Mouse (Mus musculus) hindbrain, embryonic 11.5 days (tissue): ENCODE results near the gene Sesn2. TPM values are rescaled to one million over a fixed set of nuclear protein-coding genes. Genes with fewer than 3 reads are reported as not detected.

Experiments
- ATAC-seq: fragments of 200-750 bp; cut with Nextera tagmentation; 2 replicates; pipeline ENCODE4 v1.8.0; 2017; ENCODE audit warnings: mild to moderate bottlenecking, moderate TSS enrichment, moderate library complexity; ENCODE audit not compliant: low FRiP score
- DNase-seq: peaks from one replicate; pipeline ENCODE4 v3.0.0-alpha.2; 2015; ENCODE audit warnings: low spot score
- H3K27ac ChIP-seq: fragments of 300-500 bp; sonication (generic); 2 replicates; pipeline ENCODE4 v1.5.1; 2014; ENCODE audit warnings: mild to moderate bottlenecking, low read depth, low read length
- H3K27me3 ChIP-seq: fragments of 300-500 bp; sonication (generic); 2 replicates; pipeline ENCODE4 v1.6.1; 2014; ENCODE audit warnings: mild to moderate bottlenecking, low read length, moderate library complexity, mixed read lengths; ENCODE audit not compliant: control insufficient read depth, insufficient read depth
- H3K36me3 ChIP-seq: fragments of 300-500 bp; sonication (generic); 2 replicates; pipeline ENCODE4 v1.6.1; 2014; ENCODE audit warnings: mild to moderate bottlenecking, low read length, moderate library complexity, mixed read lengths; ENCODE audit not compliant: control insufficient read depth, insufficient read depth
- H3K4me1 ChIP-seq: fragments of 300-500 bp; sonication (generic); replicated peaks from 2 replicates; pipeline ENCODE4 v1.6.1; 2014; ENCODE audit warnings: low read length, mixed read lengths; ENCODE audit not compliant: control insufficient read depth, insufficient read depth
- H3K4me2 ChIP-seq: fragments of 300-500 bp; sonication (generic); replicated peaks from 2 replicates; pipeline ENCODE4 v1.6.1; 2014; ENCODE audit warnings: mild to moderate bottlenecking, low read depth, low read length
- H3K4me3 ChIP-seq: fragments of 300-500 bp; sonication (generic); 2 replicates; pipeline ENCODE4 v1.5.1; 2014; ENCODE audit warnings: low read depth, low read length
- H3K9ac ChIP-seq: fragments of 300-500 bp; sonication (generic); 2 replicates; pipeline ENCODE4 v1.6.1; 2014; ENCODE audit warnings: low read depth, low read length
- H3K9me3 ChIP-seq: fragments of 300-500 bp; sonication (generic); 2 replicates; pipeline ENCODE4 v1.6.1; 2016; ENCODE audit warnings: low read length; ENCODE audit not compliant: control insufficient read depth
- WGBS: fragments of 180-500 bp; shearing (Covaris S2); extraction: QIAGEN DNeasy Blood & Tissue Kit; methylation state at CpG from one replicate; pipeline ENCODE4 v1.1.7; 2014; 5-methylcytosine and 5-hydroxymethylcytosine counted together
- polyA plus RNA-seq: library from polyadenylated mRNA; unstranded; fragments of >200 nt; fragmentation: Nextera tagmentation; extraction: Ambion mirVana; gene quantifications from 2 replicates; pipeline ENCODE4 v1.2.1, GENCODE M21; 2014

Gene Sesn2
- polyA plus RNA-seq, 1 experiment from 2014 or later, result 7.4 TPM

DNA sequence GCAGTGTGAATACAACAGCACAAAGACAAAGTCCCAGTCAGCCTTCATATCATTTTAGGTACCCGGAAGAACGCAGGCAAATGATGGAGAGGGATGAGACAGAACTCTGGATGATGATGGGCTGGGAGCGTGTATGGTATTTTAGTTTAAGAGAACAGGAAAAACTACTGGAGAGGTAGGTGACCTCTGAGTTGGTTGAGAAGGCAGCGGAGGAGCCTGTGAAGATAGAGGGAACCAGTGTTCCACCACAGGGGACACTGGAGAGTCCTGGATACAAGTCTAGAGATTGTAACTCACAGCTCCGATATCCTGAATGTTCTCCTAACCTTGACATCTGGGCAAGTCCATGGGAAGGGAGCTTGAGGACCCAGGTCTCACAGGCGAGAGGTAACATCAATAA lies 4.1 kb downstream of the Sesn2 start:
- ATAC-seq (no peak), DNase-seq (no peak)
- no peak overlapping the region for H3K4me3 ChIP-seq
- no peak overlapping the region for H3K27ac ChIP-seq
- H3K4me2 ChIP-seq, result no peak overlapping the region
- H3K27me3 ChIP-seq, result no peaks in the 10 kb centered on the region
- H3K4me1 ChIP-seq, result peaks cover 5% of the 10 kb centered on the region; the same call in 1 of the 2 replicates
- H3K9ac ChIP-seq, result no peak overlapping the region
- no peaks in the 10 kb centered on the region for H3K9me3 ChIP-seq
- H3K36me3 ChIP-seq, result no peaks in the 10 kb centered on the region
- 75% methylated on average over 6 of the region's 6 CpGs for WGBS

DNA sequence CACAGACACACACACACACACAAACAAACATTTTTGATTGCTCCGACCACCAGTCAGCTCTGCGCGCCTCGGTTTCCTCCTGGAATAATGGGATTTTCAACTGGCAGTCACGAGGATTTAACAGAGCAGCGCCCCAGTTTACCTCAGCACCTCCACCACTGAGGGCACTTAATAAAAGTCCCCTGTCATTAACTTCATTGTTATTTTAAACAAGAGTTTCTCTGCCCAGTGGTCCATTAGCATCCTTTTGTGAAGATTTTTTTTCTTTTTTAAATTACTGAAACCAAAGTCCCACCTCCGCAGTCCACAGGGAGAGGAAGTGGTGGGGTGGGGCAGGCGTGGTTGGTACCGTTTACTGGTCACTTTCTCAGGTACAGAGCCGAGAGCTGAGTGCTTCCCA lies 4.5 kb downstream of the Sesn2 start:
- Histone ChIP-seq H3K9me3 (no peaks in the 10 kb centered on the region), H3K4me2 (no peak overlapping the region), H3K27ac (no peak overlapping the region), H3K4me1 (peaks cover 5% of the 10 kb centered on the region; the same call in 1 of the 2 replicates), H3K27me3 (no peaks in the 10 kb centered on the region), H3K4me3 (no peak overlapping the region), H3K36me3 (no peaks in the 10 kb centered on the region), H3K9ac (no peak overlapping the region)
- no peak for DNase-seq
- no peak for ATAC-seq
- WGBS, result 30% methylated on average over 10 of the region's 10 CpGs

DNA sequence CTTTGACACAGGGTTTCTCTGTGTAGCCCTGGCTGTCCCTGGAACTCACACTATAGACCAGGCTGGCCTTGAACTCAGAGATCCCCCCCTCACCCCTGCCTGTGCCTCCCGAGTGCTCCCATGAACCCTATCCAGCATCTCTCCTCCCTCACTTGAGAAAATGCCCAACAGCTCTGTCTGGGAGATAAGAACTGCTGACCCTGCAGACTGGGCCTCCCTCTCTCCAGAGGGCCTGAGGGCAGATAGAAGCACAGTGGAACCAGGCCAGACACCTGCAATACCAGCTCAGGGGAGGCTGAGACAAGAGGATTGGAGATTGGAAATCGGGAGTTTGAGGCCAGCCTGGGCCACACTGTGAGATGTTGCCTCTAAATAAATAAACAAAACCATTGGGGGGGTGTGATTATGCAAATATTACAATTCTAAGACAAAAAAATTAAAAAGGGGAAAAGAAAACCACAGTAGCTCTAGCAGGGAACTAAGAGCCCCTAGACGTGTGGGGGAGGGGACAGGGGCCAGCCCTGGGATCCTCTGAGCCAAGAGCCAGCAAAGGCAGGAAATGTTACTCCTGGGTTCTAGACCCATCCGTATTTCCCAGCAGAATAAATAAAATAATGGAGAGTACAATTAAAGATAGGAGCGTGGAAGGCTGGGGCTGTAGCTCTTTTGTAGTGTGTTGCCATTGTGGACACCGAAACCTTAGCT lies 5.1 kb downstream of the Sesn2 start:
- no peak overlapping the region for H3K27ac ChIP-seq
- H3K9me3 ChIP-seq, result no peaks in the 10 kb centered on the region
- no peaks in the 10 kb centered on the region for H3K36me3 ChIP-seq
- DNase-seq, result no peak
- peaks cover 5% of the 10 kb centered on the region; the same call in 1 of the 2 replicates for H3K4me1 ChIP-seq
- no peak overlapping the region for H3K4me3 ChIP-seq
- no peak overlapping the region for H3K9ac ChIP-seq
- H3K4me2 ChIP-seq, result no peak overlapping the region
- WGBS, result 55% methylated on average over 6 of the region's 6 CpGs
- no peaks in the 10 kb centered on the region for H3K27me3 ChIP-seq
- no peak for ATAC-seq

DNA sequence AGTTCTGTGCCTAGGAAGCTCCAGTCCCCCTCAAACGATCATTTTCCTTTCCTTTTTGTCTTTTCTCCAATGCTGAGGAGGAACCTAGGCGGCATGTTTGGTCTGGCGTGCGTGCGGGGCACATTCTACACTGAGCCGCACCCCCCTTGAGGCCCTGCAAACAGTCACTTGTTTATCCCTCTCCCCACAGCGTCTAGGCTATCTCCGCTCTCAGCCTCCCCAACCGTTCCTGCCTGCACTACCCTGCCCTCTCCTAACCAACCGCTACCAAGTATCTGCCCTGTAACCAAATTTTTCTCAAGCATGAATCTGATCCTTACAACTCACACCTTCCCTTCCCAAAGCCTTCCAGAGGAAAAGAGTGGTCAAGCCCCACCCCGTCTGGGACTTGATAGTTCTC lies 7.0 kb downstream of the Sesn2 start:
- Histone ChIP-seq H3K4me3 (no peak overlapping the region), H3K36me3 (no peaks in the 10 kb centered on the region), H3K9me3 (no peaks in the 10 kb centered on the region), H3K4me2 (no peak overlapping the region), H3K9ac (no peak overlapping the region), H3K27me3 (no peaks in the 10 kb centered on the region), H3K4me1 (0 out of 2 replicates have a peak, but pooled peaks cover 2% of the 10 kb centered on the region), H3K27ac (no peak overlapping the region)
- ATAC-seq (no peak), DNase-seq (no peak)
- WGBS, result 85% methylated on average over 11 of the region's 11 CpGs

DNA sequence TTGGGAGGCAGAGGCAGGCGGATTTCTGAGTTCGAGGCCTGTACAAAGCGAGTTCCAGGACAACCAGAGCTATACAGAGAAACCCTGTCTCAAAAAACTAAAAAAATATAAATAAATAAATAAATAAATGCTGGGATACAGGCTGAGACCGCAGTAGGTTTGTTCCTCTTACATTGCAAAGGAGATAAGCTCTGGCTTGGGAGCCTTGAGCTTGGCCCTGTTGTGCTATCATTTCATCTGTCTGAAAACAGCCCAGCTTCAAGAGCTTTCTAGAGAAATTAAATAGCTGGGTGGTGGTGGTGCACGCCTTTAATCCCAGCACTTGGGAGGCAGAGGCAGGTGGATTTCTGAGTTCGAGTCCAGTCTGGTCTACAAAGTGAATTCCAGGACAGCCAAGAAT lies 8.7 kb downstream of the Sesn2 start:
- H3K27ac ChIP-seq, result no peak overlapping the region
- H3K9me3 ChIP-seq, result no peaks in the 10 kb centered on the region
- no peak overlapping the region for H3K4me3 ChIP-seq
- ATAC-seq (no peak), DNase-seq (no peak)
- H3K4me2 ChIP-seq, result no peak overlapping the region
- H3K4me1 ChIP-seq, result no peaks in the 10 kb centered on the region
- H3K9ac ChIP-seq, result no peak overlapping the region
- WGBS, result 99% methylated on average over 6 of the region's 6 CpGs
- no peaks in the 10 kb centered on the region for H3K27me3 ChIP-seq
- H3K36me3 ChIP-seq, result no peaks in the 10 kb centered on the region

DNA sequence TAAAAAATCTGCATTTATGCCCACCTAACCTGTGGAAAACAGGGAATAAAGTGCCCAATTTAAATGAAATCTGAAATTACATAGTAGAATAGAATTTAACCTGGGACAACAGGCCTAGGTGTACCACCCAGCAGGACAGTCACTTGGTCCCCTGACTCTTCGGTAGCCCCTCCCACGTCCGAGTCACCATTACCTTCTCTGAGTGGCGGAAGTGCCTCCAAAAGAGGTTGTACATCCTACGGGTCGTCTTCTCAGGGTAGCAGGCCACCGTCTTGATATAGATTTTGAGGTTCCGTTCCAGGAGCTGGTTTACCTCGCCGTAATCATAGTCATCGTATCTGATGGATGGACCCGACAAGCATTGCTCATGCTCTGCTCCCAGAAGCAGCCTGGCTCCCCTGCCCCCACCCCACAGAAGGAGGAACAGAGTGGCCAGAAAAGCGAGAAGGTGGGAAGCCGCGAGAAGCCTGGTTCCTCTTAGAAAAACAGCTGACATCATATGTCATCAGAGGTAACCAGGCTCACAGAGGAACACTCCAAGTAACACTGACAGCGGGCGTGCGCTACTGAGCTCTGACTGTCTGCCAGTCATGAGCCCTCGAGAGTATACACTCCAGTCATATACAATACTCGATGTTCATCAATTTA lies 15.9 kb downstream of the Sesn2 start:
- H3K27me3 ChIP-seq, result no peaks in the 10 kb centered on the region
- no peaks in the 10 kb centered on the region for H3K36me3 ChIP-seq
- H3K9me3 ChIP-seq, result no peaks in the 10 kb centered on the region
- H3K27ac ChIP-seq, result no peak overlapping the region
- H3K4me2 ChIP-seq, result no peak overlapping the region
- ATAC-seq (no peak), DNase-seq (no peak)
- no peak overlapping the region for H3K4me3 ChIP-seq
- 93% methylated on average over 20 of the region's 20 CpGs for WGBS
- no peak overlapping the region for H3K9ac ChIP-seq
- H3K4me1 ChIP-seq, result no peaks in the 10 kb centered on the region

DNA sequence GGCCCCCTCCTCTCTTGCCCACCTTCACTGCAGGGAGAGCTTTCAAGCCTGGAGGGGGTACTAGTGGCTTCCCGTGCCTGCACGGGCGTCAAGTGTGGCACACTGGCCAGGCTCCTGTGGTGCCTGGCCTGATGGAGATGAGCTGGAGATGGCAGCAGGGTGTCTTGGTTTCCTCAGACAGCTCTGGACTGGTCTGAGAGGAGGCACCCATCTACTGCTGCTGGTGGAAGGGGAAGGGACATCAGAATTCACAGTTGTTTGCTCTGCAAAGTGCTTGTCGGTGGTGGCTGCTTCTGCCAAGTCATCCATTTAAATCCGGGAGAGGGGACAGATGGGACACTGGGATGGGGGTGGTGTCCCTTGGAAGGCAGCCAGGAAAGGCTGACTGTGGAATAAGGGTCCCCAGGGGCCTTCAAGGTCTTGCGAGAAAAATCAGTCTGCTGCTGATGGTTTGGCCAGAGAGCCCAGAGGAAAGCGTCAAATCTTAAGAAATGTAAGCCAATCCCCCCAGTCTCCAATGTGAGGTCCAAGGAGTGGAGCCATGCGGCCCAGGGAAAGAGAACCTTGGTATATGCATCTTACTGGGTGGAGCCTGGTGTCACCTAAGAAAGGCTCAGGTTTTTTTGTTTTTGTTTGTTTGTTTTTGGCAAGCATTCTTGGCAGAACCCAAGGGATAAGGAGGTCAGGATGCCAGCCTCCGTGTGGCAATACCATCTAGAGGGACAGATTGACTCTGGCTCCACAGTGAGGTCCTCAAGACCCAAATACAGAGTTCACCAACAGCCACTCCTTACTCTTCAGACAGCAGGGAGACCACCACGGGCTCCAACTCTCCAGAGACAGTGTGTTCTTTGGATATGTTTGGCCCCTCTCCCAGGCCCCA lies 17.9 kb downstream of the Sesn2 start:
- 79% methylated on average over 10 of the region's 10 CpGs for WGBS
- Histone ChIP-seq H3K27ac (no peak overlapping the region), H3K36me3 (no peaks in the 10 kb centered on the region), H3K4me1 (no peaks in the 10 kb centered on the region), H3K4me3 (no peak overlapping the region), H3K9ac (no peak overlapping the region), H3K4me2 (no peak overlapping the region), H3K27me3 (no peaks in the 10 kb centered on the region), H3K9me3 (no peaks in the 10 kb centered on the region)
- ATAC-seq, result no peak
- DNase-seq, result no peak

DNA sequence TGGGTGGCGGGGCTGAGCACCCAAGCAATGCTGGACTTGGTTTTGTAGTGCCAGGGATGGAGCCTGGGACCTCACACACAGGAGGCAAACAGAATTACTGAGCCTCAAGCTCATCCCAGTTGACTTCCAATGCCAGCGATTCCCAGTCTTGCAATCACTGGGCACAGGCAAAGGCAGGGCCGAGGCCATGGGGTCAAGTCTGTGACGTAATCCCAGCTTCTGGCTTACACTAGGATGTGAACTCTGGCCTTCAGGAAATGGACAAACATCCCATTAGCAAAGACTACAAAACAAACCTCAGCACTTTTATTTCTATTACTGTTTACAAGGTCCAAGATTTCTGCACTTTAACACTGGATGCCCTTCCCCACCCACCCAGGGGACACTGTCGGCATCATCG lies 18.6 kb downstream of the Sesn2 start:
- no peaks in the 10 kb centered on the region for H3K36me3 ChIP-seq
- WGBS, result 88% methylated on average over 6 of the region's 6 CpGs
- no peak for ATAC-seq
- no peak overlapping the region for H3K4me3 ChIP-seq
- H3K9ac ChIP-seq, result no peak overlapping the region
- DNase-seq, result no peak
- no peaks in the 10 kb centered on the region for H3K4me1 ChIP-seq
- H3K9me3 ChIP-seq, result no peaks in the 10 kb centered on the region
- H3K27me3 ChIP-seq, result no peaks in the 10 kb centered on the region
- no peak overlapping the region for H3K4me2 ChIP-seq
- H3K27ac ChIP-seq, result no peak overlapping the region
